Mouse (Mus musculus) left cerebral cortex, adult 11 months (tissue): ENCODE measurements at regions not wholly inside any gene's neighbourhood (a gene's known extent, or its start where the extent isn't known, plus 50 kb on each side); places are given as distances from the start of the nearest gene placed in this dataset.
A peak's percentile ranks its signal among the peaks of the same experiment; 100 is the strongest.
"Not testable (repeated sequence)": the region's sequence is repeated elsewhere in the genome, so short reads cannot be mapped to it uniquely, and the experiment has no call there.

ENCODE experiments used
- DNase-seq: peaks from one replicate; pipeline ENCODE4 v3.0.0; 2022; ENCODE audit warnings: low spot score

GRCm38 (mm10) chr16:65629186-65629585 is 66.7 kb upstream of the Chmp2b start:
- peak; percentile 43 for DNase-seq

- no peak for DNase-seq
These were observed 69.2 kb upstream of the Chmp2b start for GRCm38 (mm10) chr16:65631680-65632079.

- DNase-seq: not testable (repeated sequence)
These were observed 84.2 kb upstream of the Chmp2b start for GRCm38 (mm10) chr16:65646741-65647140.

GRCm38 (mm10) chr16:65649061-65649460 is 86.5 kb upstream of the Chmp2b start:
- no peak for DNase-seq

GRCm38 (mm10) chr16:65655490-65655889 is 93.0 kb upstream of the Chmp2b start:
- no peak for DNase-seq

- no peak for DNase-seq
These were observed 95.3 kb upstream of the Chmp2b start for GRCm38 (mm10) chr16:65657829-65658228.

GRCm38 (mm10) chr16:65664787-65665186 is 102.3 kb upstream of the Chmp2b start:
- no peak for DNase-seq

- no peak for DNase-seq
These were observed 109.6 kb upstream of the Chmp2b start for GRCm38 (mm10) chr16:65672116-65672515.

GRCm38 (mm10) chr16:65683089-65683488 is 120.6 kb upstream of the Chmp2b start:
- DNase-seq: no peak

- DNase-seq: no peak
These were observed 121.3 kb upstream of the Chmp2b start for GRCm38 (mm10) chr16:65683703-65684320.

- no peak for DNase-seq
These were observed 121.4 kb upstream of the Vgll3 start for GRCm38 (mm10) chr16:65693626-65694025.

GRCm38 (mm10) chr16:65715631-65716030 is 99.4 kb upstream of the Vgll3 start:
- no peak for DNase-seq

- no peak for DNase-seq
These were observed 96.1 kb upstream of the Vgll3 start for GRCm38 (mm10) chr16:65718791-65719472.

- no peak for DNase-seq
These were observed 94.1 kb upstream of the Vgll3 start for GRCm38 (mm10) chr16:65720953-65721352.

GRCm38 (mm10) chr16:65725559-65726269 is 89.3 kb upstream of the Vgll3 start:
- DNase-seq: no peak

GRCm38 (mm10) chr16:65726289-65726688 is 88.8 kb upstream of the Vgll3 start:
- DNase-seq: no peak

GRCm38 (mm10) chr16:65729322-65729721 is 85.7 kb upstream of the Vgll3 start:
- no peak for DNase-seq

GRCm38 (mm10) chr16:65739652-65740051 is 75.4 kb upstream of the Vgll3 start:
- DNase-seq: no peak

- no peak for DNase-seq
These were observed 72.1 kb upstream of the Vgll3 start for GRCm38 (mm10) chr16:65742951-65743350.

- no peak for DNase-seq
These were observed 59.4 kb upstream of the Vgll3 start for GRCm38 (mm10) chr16:65755667-65756066.
